Mouse (Mus musculus): ENCODE results near the gene Mdh1.

DNA sequence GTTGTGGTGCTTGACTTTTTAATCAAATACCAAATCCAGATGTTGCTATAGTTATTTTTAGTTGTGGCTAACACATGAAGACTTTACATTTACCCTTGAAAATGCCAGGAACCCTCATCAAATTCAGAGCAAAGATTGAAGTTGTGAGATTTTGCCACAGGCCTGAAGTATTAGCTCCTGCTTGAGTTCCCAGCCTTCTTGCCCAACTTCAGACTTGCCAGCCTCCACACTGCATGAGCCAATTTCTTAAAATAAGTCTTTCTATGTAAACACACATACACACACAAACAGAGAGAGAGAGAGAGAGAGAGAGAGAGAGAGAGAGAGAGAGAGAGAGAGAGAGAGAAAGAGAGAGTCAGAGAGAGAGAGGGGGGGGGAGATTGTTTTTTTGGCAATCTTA lies 26.2 kb downstream of the Mdh1 start:
- TF ChIP-seq POLR2A (IDR thresholded peaks at IDR 0.05; ENCODE audit: extremely low read depth, insufficient read depth, low read length): no peak
- TF ChIP-seq CTCF (IDR thresholded peaks at IDR 0.05; ENCODE audit: low read depth, low read length): no peak

Data from liver, adult 2 months (tissue).